Mouse (Mus musculus) cortical plate, adult 2 months (tissue): ENCODE measurements around the gene Stk40.

ENCODE experiments used
- CTCF ChIP-seq: fragments of 200-500 bp; IDR thresholded peaks from 2 replicates; pipeline ENCODE4 v1.5.1; 2011; ENCODE audit warnings: mild to moderate bottlenecking, control low read depth, low read length; ENCODE audit not compliant: insufficient read depth; ENCODE audit errors: extremely low read depth
- POLR2A ChIP-seq: fragments of 200-500 bp; IDR thresholded peaks from 2 replicates; pipeline ENCODE4 v1.6.1; 2011; ENCODE audit warnings: mild to moderate bottlenecking, low read length, control low read depth; ENCODE audit not compliant: insufficient read depth; ENCODE audit errors: extremely low read depth

DNA sequence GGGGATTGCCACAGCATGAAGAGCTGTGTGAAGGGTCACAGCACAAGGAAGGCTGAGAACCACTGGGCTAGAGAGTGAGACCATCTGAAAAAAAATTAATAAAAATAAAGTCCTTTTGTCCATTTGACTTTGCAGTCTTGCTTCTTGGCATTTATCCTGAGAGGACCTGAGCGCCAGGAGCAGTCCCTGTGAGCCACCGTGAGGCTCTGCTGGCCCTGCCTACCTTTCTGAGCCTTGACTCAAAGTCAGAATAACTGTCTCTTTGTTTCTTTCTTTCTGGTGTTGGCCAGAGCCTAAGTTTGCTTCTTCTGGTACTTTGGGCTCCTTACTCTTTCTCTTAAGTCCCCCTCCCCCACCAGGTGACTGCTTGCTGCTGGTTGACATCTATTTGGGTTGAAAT, 16.7 kb downstream of the Stk40 start:
- TF ChIP-seq CTCF (no peak), POLR2A (no peak)
